ENCODE assay signal across 12 mouse cellular contexts in the genomic region with DNA sequence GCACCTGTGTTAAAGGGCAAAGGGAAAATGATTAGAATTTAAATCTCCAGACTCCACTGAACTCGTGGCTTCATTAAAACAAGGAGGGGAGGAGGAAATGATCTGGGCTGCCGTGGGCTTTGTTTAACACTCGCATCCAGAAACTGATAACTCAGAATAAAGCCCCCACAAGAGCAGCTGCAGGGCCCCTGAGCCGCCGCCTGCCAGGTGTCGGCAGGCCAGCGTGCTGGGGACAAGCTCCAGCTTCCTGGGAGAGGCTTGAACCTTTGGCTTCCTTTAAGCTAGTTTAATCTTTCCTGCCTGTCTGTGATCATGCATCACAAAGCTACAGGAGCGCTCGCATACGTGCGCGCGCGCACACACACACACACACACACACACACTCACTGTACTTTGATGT.
DNase-seq lines count a peak whose midpoint lies in the region; ATAC-seq lines count a peak whose summit lies in the region.
"Had no signal": no experiment of that assay in that cellular context is flagged by ENCODE, and none has a peak within 500 bp of the region (broad histone marks: within the 10 kb centered on the region; RNA-seq: fewer than 3 reads in every experiment).

No protein-coding gene starts in this region.

- 39% methylated on average over 14 of the region's 14 CpGs for WGBS in hindbrain, embryonic 14.5 days
- 28% methylated on average over 14 of the region's 14 CpGs for WGBS in midbrain, embryonic 16.5 days

- H3K36me3 ChIP-seq in hindbrain, embryonic 14.5 days (replicated peaks; ENCODE audit: control insufficient read depth, insufficient read depth): no peaks in the 10 kb centered on the region
- no peaks in the 10 kb centered on the region for H3K36me3 ChIP-seq in midbrain, embryonic 16.5 days (ENCODE audit: control insufficient read depth, insufficient read depth, low read length)
- H3K36me3 ChIP-seq: stomach, embryonic 15.5 days had no signal

- peaks cover 72% of the 10 kb centered on the region for H3K4me1 ChIP-seq in hindbrain, embryonic 14.5 days (replicated peaks; ENCODE audit: control insufficient read depth, insufficient read depth, low read length)
- H3K4me1 ChIP-seq in midbrain, embryonic 16.5 days (ENCODE audit: control insufficient read depth, insufficient read depth, low read length): peaks cover 67% of the 10 kb centered on the region

- peak; percentile 59 for DNase-seq in retina, postnatal 1 day
- DNase-seq in retina, embryonic 14.5 days (ENCODE audit: low spot score): no peak
- no peak for DNase-seq in hindbrain, embryonic 14.5 days (ENCODE audit: low spot score)
- no peak for DNase-seq in ovary, postnatal 10 days (ENCODE audit: low spot score)
- no peak for DNase-seq in adrenal gland, adult (ENCODE audit: inconsistent age in 2 of 2, low spot score in 1 of 2)
- no peak for DNase-seq in lung, postnatal 10 days
- DNase-seq: heart, postnatal 36 days; kidney, postnatal 25 days had no signal

- peak overlapping the region; percentile 33; the same call in 1 of the 2 replicates for H3K9ac ChIP-seq in hindbrain, embryonic 14.5 days
- peak overlapping the region; percentile 22; the same call in 1 of the 2 replicates for H3K9ac ChIP-seq in midbrain, embryonic 16.5 days (ENCODE audit: low read depth, low read length)
- H3K9ac ChIP-seq: stomach, embryonic 15.5 days had no signal

- peak overlapping the region; percentile 88 for H3K27ac ChIP-seq in hindbrain, embryonic 14.5 days
- H3K27ac ChIP-seq in midbrain, embryonic 16.5 days (ENCODE audit: low read length): peak overlapping the region; percentile 14
- H3K27ac ChIP-seq: stomach, embryonic 15.5 days had no signal

- no peak for ATAC-seq in hindbrain, embryonic 14.5 days (ENCODE audit: low FRiP score)
- ATAC-seq in midbrain, embryonic 16.5 days: no peak
- ATAC-seq: activated CD4-positive, CD25-positive, alpha-beta regulatory T cell, adult 4 months had no signal

- no peak overlapping the region for H3K4me2 ChIP-seq in hindbrain, embryonic 14.5 days (replicated peaks)
- H3K4me2 ChIP-seq in midbrain, embryonic 16.5 days (ENCODE audit: low read length): no peak overlapping the region
- H3K4me2 ChIP-seq: stomach, embryonic 15.5 days had no signal

- no peaks in the 10 kb centered on the region for H3K9me3 ChIP-seq in hindbrain, embryonic 14.5 days (ENCODE audit: control insufficient read depth, low read length)
- H3K9me3 ChIP-seq in midbrain, embryonic 16.5 days (replicated peaks; ENCODE audit: control insufficient read depth, low read length, poor library complexity, severe bottlenecking): no peaks in the 10 kb centered on the region
- H3K9me3 ChIP-seq: stomach, embryonic 15.5 days had no signal

- no peaks in the 10 kb centered on the region for H3K27me3 ChIP-seq in hindbrain, embryonic 14.5 days (ENCODE audit: control insufficient read depth, insufficient read depth, low read length)
- no peaks in the 10 kb centered on the region for H3K27me3 ChIP-seq in midbrain, embryonic 16.5 days (ENCODE audit: control insufficient read depth, insufficient read depth, low read depth, low read length)
- H3K27me3 ChIP-seq: stomach, embryonic 15.5 days had no signal

- H3K4me3 ChIP-seq in hindbrain, embryonic 14.5 days (replicated peaks; ENCODE audit: low read length): no peak overlapping the region
- no peak overlapping the region for H3K4me3 ChIP-seq in midbrain, embryonic 16.5 days (ENCODE audit: low read depth, low read length)
- H3K4me3 ChIP-seq: megakaryocyte, embryonic 14.5 days; stomach, embryonic 15.5 days had no signal
